Mouse (Mus musculus): ENCODE results near the gene C730034F03Rik. TPM values are rescaled to one million over a fixed set of nuclear protein-coding genes. Genes with fewer than 3 reads are reported as not detected.

Gene C730034F03Rik
- polyA plus RNA-seq, 1 experiment from 2014 or later, result 4.7 TPM

Other genes starting within 250 kb of the C730034F03Rik start
- 130 and 144 TPM in 2 replicates for gene Plxnb2, start 248.8 kb upstream of the C730034F03Rik start, polyA plus RNA-seq (2016; fragmentation: Nextera tagmentation; extraction: Ambion mirVana)
- 27.7 and 37.3 TPM in 2 replicates for gene Dennd6b, start 233.1 kb upstream of the C730034F03Rik start, polyA plus RNA-seq (2016; fragmentation: Nextera tagmentation; extraction: Ambion mirVana)
- 25.4 and 41.8 TPM in 2 replicates for gene Ppp6r2, start 218.0 kb upstream of the C730034F03Rik start, polyA plus RNA-seq (2016; fragmentation: Nextera tagmentation; extraction: Ambion mirVana)
- gene Sbf1, start 114.3 kb upstream of the C730034F03Rik start, polyA plus RNA-seq (2016; fragmentation: Nextera tagmentation; extraction: Ambion mirVana), result 78.3 and 93.5 TPM in 2 replicates
- 0.20 and 0.21 TPM in 2 replicates for gene Adm2, start 106.9 kb upstream of the C730034F03Rik start, polyA plus RNA-seq (2016; fragmentation: Nextera tagmentation; extraction: Ambion mirVana)
- not detected in 2 replicates for gene Miox, start 95.2 kb upstream of the C730034F03Rik start, polyA plus RNA-seq (2016; fragmentation: Nextera tagmentation; extraction: Ambion mirVana)
- gene Lmf2, start 73.9 kb upstream of the C730034F03Rik start, polyA plus RNA-seq (2016; fragmentation: Nextera tagmentation; extraction: Ambion mirVana), result 53.7 and 56.2 TPM in 2 replicates
- 191 and 197 TPM in 2 replicates for gene Ncaph2, start 73.9 kb upstream of the C730034F03Rik start, polyA plus RNA-seq (2016; fragmentation: Nextera tagmentation; extraction: Ambion mirVana)
- gene Sco2, start 55.7 kb upstream of the C730034F03Rik start, polyA plus RNA-seq (2016; fragmentation: Nextera tagmentation; extraction: Ambion mirVana), result 6.4 and 7.1 TPM in 2 replicates
- 1.5 and 1.6 TPM in 2 replicates for gene Tymp, start 52.5 kb upstream of the C730034F03Rik start, polyA plus RNA-seq (2016; fragmentation: Nextera tagmentation; extraction: Ambion mirVana)
- 0.11 and 0.99 TPM in 2 replicates for gene Odf3b, start 50.3 kb upstream of the C730034F03Rik start, polyA plus RNA-seq (2016; fragmentation: Nextera tagmentation; extraction: Ambion mirVana)
- gene Klhdc7b, start 44.7 kb upstream of the C730034F03Rik start, polyA plus RNA-seq (2016; fragmentation: Nextera tagmentation; extraction: Ambion mirVana), result not detected in 2 replicates
- not detected in 2 replicates for gene Syce3, start 19.1 kb upstream of the C730034F03Rik start, polyA plus RNA-seq (2016; fragmentation: Nextera tagmentation; extraction: Ambion mirVana)
- 0.83 and 0.97 TPM in 2 replicates for gene Cpt1b, start 3.7 kb upstream of the C730034F03Rik start, polyA plus RNA-seq (2016; fragmentation: Nextera tagmentation; extraction: Ambion mirVana)
- 0.20 TPM in 1 of 2 replicates, not detected in the other for gene Gm44502, start 107 bp downstream of the C730034F03Rik start, polyA plus RNA-seq (2016; fragmentation: Nextera tagmentation; extraction: Ambion mirVana)
- 44.1 and 53.4 TPM in 2 replicates for gene Chkb, start 319 bp downstream of the C730034F03Rik start, polyA plus RNA-seq (2016; fragmentation: Nextera tagmentation; extraction: Ambion mirVana)
- gene Mapk8ip2, start 24.3 kb downstream of the C730034F03Rik start, polyA plus RNA-seq (2016; fragmentation: Nextera tagmentation; extraction: Ambion mirVana), result 26.4 and 38.3 TPM in 2 replicates
- 13.5 and 14.0 TPM in 2 replicates for gene Arsa, start 47.8 kb downstream of the C730034F03Rik start, polyA plus RNA-seq (2016; fragmentation: Nextera tagmentation; extraction: Ambion mirVana)
- gene Shank3, start 70.0 kb downstream of the C730034F03Rik start, polyA plus RNA-seq (2016; fragmentation: Nextera tagmentation; extraction: Ambion mirVana), result 2.1 and 2.6 TPM in 2 replicates
- gene Acr, start 138.7 kb downstream of the C730034F03Rik start, polyA plus RNA-seq (2016; fragmentation: Nextera tagmentation; extraction: Ambion mirVana), result 0.10 and 0.47 TPM in 2 replicates
- 80.1 and 80.7 TPM in 2 replicates for gene Rabl2, start 162.3 kb downstream of the C730034F03Rik start, polyA plus RNA-seq (2016; fragmentation: Nextera tagmentation; extraction: Ambion mirVana)